9 mouse cellular contexts compared by ENCODE assay signal in the genomic region with DNA sequence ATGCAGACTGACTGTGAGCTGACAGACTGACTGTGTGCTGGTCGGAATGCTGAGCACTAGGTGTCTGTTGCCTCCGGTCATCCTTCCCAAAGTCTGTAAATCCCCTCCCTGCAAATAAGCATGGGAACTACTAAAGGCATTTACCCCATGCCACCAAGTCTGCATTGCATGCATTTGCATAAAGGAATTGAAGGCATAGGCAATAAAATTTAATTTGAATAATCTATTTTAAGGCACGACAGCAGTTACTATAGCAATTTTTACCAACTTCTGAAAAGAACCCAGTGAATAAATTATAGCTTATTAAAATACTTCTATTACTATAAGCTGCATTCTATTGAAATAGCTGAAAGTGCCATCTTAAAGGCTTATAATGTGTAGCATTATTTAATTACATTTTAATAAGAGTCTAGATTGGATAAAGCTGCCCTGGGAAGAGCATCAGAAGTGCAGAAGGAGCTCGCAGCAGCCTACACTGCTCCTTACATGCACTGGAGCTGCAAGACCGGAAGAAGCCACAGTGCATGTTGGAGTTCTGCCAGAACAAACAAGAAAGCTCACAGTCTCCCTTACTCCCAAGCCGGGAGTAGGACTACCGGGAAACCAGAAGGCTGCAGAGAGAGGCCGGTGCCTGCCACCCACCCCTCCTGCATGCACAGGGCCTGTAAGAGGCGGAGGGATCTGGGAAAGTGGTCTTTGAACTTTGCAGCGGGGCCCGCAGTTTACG. TPM values are rescaled to one million over a fixed set of nuclear protein-coding genes. Genes with fewer than 3 reads are reported as not detected.
A peak's percentile ranks its signal among the peaks of the same experiment; 100 is the strongest.
DNase-seq lines count a peak whose midpoint lies in the region; ATAC-seq lines count a peak whose summit lies in the region.
"Had no signal": no experiment of that assay in that cellular context is flagged by ENCODE, and none has a peak within 500 bp of the region (broad histone marks: within the 10 kb centered on the region; RNA-seq: fewer than 3 reads in every experiment).

No protein-coding gene starts in this region.

- ATAC-seq in heart, embryonic 13.5 days (ENCODE audit: extremely low read depth, insufficient number of reproducible peaks, low FRiP score, low TSS enrichment) = no peak
- peak; percentile 86 for ATAC-seq in forebrain, embryonic 16.5 days
- peak; percentile 66; the same call in 1 of the 2 replicates for ATAC-seq in neural tube, embryonic 12.5 days (ENCODE audit: low FRiP score, low read depth)

- peak overlapping the region; percentile 93 for H3K27ac ChIP-seq in heart, embryonic 13.5 days (replicated peaks)
- peak overlapping the region; percentile 73 for H3K27ac ChIP-seq in forebrain, embryonic 16.5 days (ENCODE audit: low read length)
- H3K27ac ChIP-seq in neural tube, embryonic 12.5 days = no peak overlapping the region

- no peaks in the 10 kb centered on the region for H3K9me3 ChIP-seq in heart, embryonic 13.5 days
- no peaks in the 10 kb centered on the region for H3K9me3 ChIP-seq in forebrain, embryonic 16.5 days (ENCODE audit: control insufficient read depth, low read length)
- no peaks in the 10 kb centered on the region for H3K9me3 ChIP-seq in neural tube, embryonic 12.5 days

- H3K27me3 ChIP-seq in heart, embryonic 13.5 days (replicated peaks) = no peaks in the 10 kb centered on the region
- H3K27me3 ChIP-seq in forebrain, embryonic 16.5 days (replicated peaks; ENCODE audit: control insufficient read depth, insufficient read depth, low read length) = no peaks in the 10 kb centered on the region
- H3K27me3 ChIP-seq in neural tube, embryonic 12.5 days (replicated peaks) = no peaks in the 10 kb centered on the region

- no peaks in the 10 kb centered on the region for H3K36me3 ChIP-seq in heart, embryonic 13.5 days
- no peaks in the 10 kb centered on the region for H3K36me3 ChIP-seq in forebrain, embryonic 16.5 days (ENCODE audit: control insufficient read depth, insufficient read depth)
- H3K36me3 ChIP-seq in neural tube, embryonic 12.5 days = no peaks in the 10 kb centered on the region

- peak overlapping the region; percentile 40 for H3K4me2 ChIP-seq in heart, embryonic 13.5 days
- H3K4me2 ChIP-seq in forebrain, embryonic 16.5 days (ENCODE audit: low read length) = no peak overlapping the region
- peak overlapping the region; percentile 22; the same call in 1 of the 2 replicates for H3K4me2 ChIP-seq in neural tube, embryonic 12.5 days (replicated peaks)

- no peak for DNase-seq in heart, postnatal 4 days
- DNase-seq in kidney, postnatal 4 days = peak; percentile 52 to 59
- DNase-seq in spleen, postnatal 4 days (ENCODE audit: low spot score in 2 of 2) = no peak
- DNase-seq in gastrocnemius, postnatal 25 days = no peak
- DNase-seq in layer of hippocampus, adult 9-11 months = no peak

- no peak overlapping the region for H3K4me3 ChIP-seq in heart, embryonic 13.5 days
- no peak overlapping the region for H3K4me3 ChIP-seq in forebrain, embryonic 16.5 days (replicated peaks; ENCODE audit: low read length)
- H3K4me3 ChIP-seq in neural tube, embryonic 12.5 days = no peak overlapping the region

- H3K4me1 ChIP-seq in heart, embryonic 13.5 days = peaks cover 40% of the 10 kb centered on the region
- peaks cover 5% of the 10 kb centered on the region for H3K4me1 ChIP-seq in forebrain, embryonic 16.5 days (replicated peaks; ENCODE audit: control insufficient read depth, insufficient read depth, low read length)
- H3K4me1 ChIP-seq in neural tube, embryonic 12.5 days = no peaks in the 10 kb centered on the region

- H3K9ac ChIP-seq in heart, embryonic 13.5 days = peak overlapping the region; percentile 63
- no peak overlapping the region for H3K9ac ChIP-seq in forebrain, embryonic 16.5 days (replicated peaks; ENCODE audit: low read depth, low read length)
- no peak overlapping the region for H3K9ac ChIP-seq in neural tube, embryonic 12.5 days

- 37% methylated on average over 12 of the region's 12 CpGs for WGBS in heart, embryonic 13.5 days
- 50% methylated on average over 12 of the region's 12 CpGs for WGBS in forebrain, embryonic 16.5 days
- 44% methylated on average over 12 of the region's 12 CpGs for WGBS in neural tube, embryonic 12.5 days

RNA-seq across cellular contexts. Expression of a gene that starts 58.3 kb away (rescaled TPM):
- 166 and 204 TPM in 2 replicates for polyA plus RNA-seq in heart, embryonic 13.5 days (2015; fragmentation: Nextera tagmentation; extraction: Ambion mirVana)
- total RNA-seq in heart, postnatal 4 days (2021) = 100 to 1,000 TPM; 792 to 841 TPM
- polyA plus RNA-seq in forebrain, embryonic 16.5 days (2015; fragmentation: Nextera tagmentation; extraction: Ambion mirVana) = not detected in 2 replicates
- polyA plus RNA-seq in neural tube, embryonic 12.5 days (2016; fragmentation: Nextera tagmentation; extraction: Ambion mirVana) = 2.6 and 3.2 TPM in 2 replicates
- 100 to 1,000 TPM; 318 to 503 TPM for total RNA-seq in gastrocnemius, postnatal 25 days (2021)
- total RNA-seq: hematopoietic stem cell, adult 5-6 weeks had no signal

Comparison
In these comparisons a context has a peak if more than half of its experiments do, and no peak if none do; other contexts are left out.
1. DNase-seq: peak in kidney, postnatal 4 days (2 of 2); none in heart, postnatal 4 days (single experiment), spleen, postnatal 4 days (0 of 2), gastrocnemius, postnatal 25 days (single experiment) and layer of hippocampus, adult 9-11 months (single experiment).
2. RNA of a gene that starts 58.3 kb away (polyA plus RNA-seq): 166 to 204 TPM in heart, embryonic 13.5 days; 2.6 to 3.2 TPM in neural tube, embryonic 12.5 days and not detected in forebrain, embryonic 16.5 days; every median in the first group is over 10 times any median in the second.